Mouse (Mus musculus): ENCODE measurements around the gene Tcerg1l. TPM values are rescaled to one million over a fixed set of nuclear protein-coding genes. Genes with fewer than 3 reads are reported as not detected.

Gene Tcerg1l
- 0.93 and 1.2 TPM in 2 replicates for total RNA-seq (2023)

GRCm38 (mm10) chr7:138397485-138398181 lies at the start of gene Tcerg1l:
Gene Tcerg1l, minus strand, starts transcription at chr7:138397730.

